Mouse (Mus musculus) neural tube, embryonic 15.5 days (tissue): ENCODE measurements at regions not wholly inside any gene's neighbourhood (a gene's known extent, or its start where the extent isn't known, plus 50 kb on each side); places are given as distances from the start of the nearest gene placed in this dataset.

Source experiments
- ATAC-seq: fragments of 200-750 bp; cut with Nextera tagmentation; 2 replicates; pipeline ENCODE4 v1.8.0; 2017; ENCODE audit warnings: mild to moderate bottlenecking, moderate TSS enrichment, moderate library complexity; ENCODE audit not compliant: low FRiP score
- H3K27ac ChIP-seq: fragments of 300-500 bp; sonication (generic); replicated peaks from 2 replicates; pipeline ENCODE4 v1.5.1; 2015; ENCODE audit warnings: mild to moderate bottlenecking, inconsistent platforms
- H3K27me3 ChIP-seq: fragments of 300-500 bp; sonication (generic); replicated peaks from 2 replicates; pipeline ENCODE4 v1.6.1; 2015; ENCODE audit warnings: inconsistent platforms
- H3K36me3 ChIP-seq: fragments of 300-500 bp; sonication (generic); 2 replicates; pipeline ENCODE4 v1.6.1; 2015; ENCODE audit warnings: inconsistent platforms
- H3K4me1 ChIP-seq: fragments of 300-500 bp; sonication (generic); 2 replicates; pipeline ENCODE4 v1.6.1; 2015; ENCODE audit warnings: inconsistent platforms
- H3K4me2 ChIP-seq: fragments of 300-500 bp; sonication (generic); 2 replicates; pipeline ENCODE4 v1.6.1; 2015; ENCODE audit warnings: inconsistent platforms, mild to moderate bottlenecking, moderate library complexity
- H3K4me3 ChIP-seq: fragments of 300-500 bp; sonication (generic); replicated peaks from 2 replicates; pipeline ENCODE4 v1.5.1; 2015; ENCODE audit warnings: mild to moderate bottlenecking, inconsistent platforms
- H3K9ac ChIP-seq: fragments of 300-500 bp; sonication (generic); replicated peaks from 2 replicates; pipeline ENCODE4 v1.6.1; 2015; ENCODE audit warnings: mild to moderate bottlenecking, inconsistent platforms
- H3K9me3 ChIP-seq: fragments of 300-500 bp; sonication (generic); replicated peaks from 2 replicates; pipeline ENCODE4 v1.6.1; 2016; ENCODE audit warnings: inconsistent platforms
- WGBS: fragments of 180-500 bp; shearing (Covaris S2); methylation state at CpG from one replicate; pipeline ENCODE4 v1.1.7; 2015; ENCODE audit warnings: mixed read lengths; 5-methylcytosine and 5-hydroxymethylcytosine counted together

GRCm38 (mm10) chr9:59189141-59189540 lies 102.2 kb upstream of the Adpgk start:
- 15% methylated on average over 9 of the region's 9 CpGs for WGBS
- peaks cover 19% of the 10 kb centered on the region for H3K4me1 ChIP-seq

GRCm38 (mm10) chr9:59188411-59188810 lies 102.9 kb upstream of the Adpgk start:
- Histone ChIP-seq H3K27ac (no peak overlapping the region), H3K4me3 (no peak overlapping the region)
- no peak for ATAC-seq

More at GRCm38 (mm10) chr9:59189141-59189540, 102.2 kb upstream of the Adpgk start:
- peak; percentile 84 for ATAC-seq
- no peaks in the 10 kb centered on the region for H3K9me3 ChIP-seq
- no peak overlapping the region for H3K9ac ChIP-seq
- H3K4me2 ChIP-seq, result peak overlapping the region; percentile 19
- H3K36me3 ChIP-seq, result no peaks in the 10 kb centered on the region
- H3K27ac ChIP-seq, result peak overlapping the region; percentile 65
- H3K27me3 ChIP-seq, result no peaks in the 10 kb centered on the region
- H3K4me3 ChIP-seq, result no peak overlapping the region

GRCm38 (mm10) chr9:59186326-59186725 lies 105.0 kb upstream of the Adpgk start:
- no peak for ATAC-seq
- no peaks in the 10 kb centered on the region for H3K27me3 ChIP-seq
- peaks cover 19% of the 10 kb centered on the region for H3K4me1 ChIP-seq
- no peak overlapping the region for H3K4me2 ChIP-seq
- no peak overlapping the region for H3K4me3 ChIP-seq
- no peak overlapping the region for H3K27ac ChIP-seq
- no peaks in the 10 kb centered on the region for H3K36me3 ChIP-seq
- H3K9ac ChIP-seq, result no peak overlapping the region
- H3K9me3 ChIP-seq, result no peaks in the 10 kb centered on the region
- WGBS, result 73% methylated on average over 4 of the region's 4 CpGs

More at GRCm38 (mm10) chr9:59188411-59188810, 102.9 kb upstream of the Adpgk start:
- no peaks in the 10 kb centered on the region for H3K36me3 ChIP-seq
- H3K4me1 ChIP-seq, result peaks cover 19% of the 10 kb centered on the region
- H3K27me3 ChIP-seq, result no peaks in the 10 kb centered on the region
- no peak overlapping the region for H3K4me2 ChIP-seq
- no peak overlapping the region for H3K9ac ChIP-seq
- no peaks in the 10 kb centered on the region for H3K9me3 ChIP-seq
- WGBS, result 21% methylated on average over 4 of the region's 4 CpGs

- H3K4me1 ChIP-seq, result peaks cover 11% of the 10 kb centered on the region
- 79% methylated on average over 3 of the region's 3 CpGs for WGBS
- ATAC-seq, result no peak
- H3K27ac ChIP-seq, result no peak overlapping the region
- no peaks in the 10 kb centered on the region for H3K36me3 ChIP-seq
- no peaks in the 10 kb centered on the region for H3K9me3 ChIP-seq
- H3K9ac ChIP-seq, result no peak overlapping the region
- H3K4me3 ChIP-seq, result no peak overlapping the region
- H3K4me2 ChIP-seq, result no peak overlapping the region
- H3K27me3 ChIP-seq, result no peaks in the 10 kb centered on the region
Measured at GRCm38 (mm10) chr9:59184089-59184488, 107.3 kb upstream of the Adpgk start.

GRCm38 (mm10) chr9:59182906-59183305 lies 108.5 kb upstream of the Adpgk start:
- Histone ChIP-seq H3K4me2 (no peak overlapping the region), H3K9ac (no peak overlapping the region), H3K4me1 (peaks cover 2% of the 10 kb centered on the region), H3K27me3 (no peaks in the 10 kb centered on the region), H3K4me3 (no peak overlapping the region), H3K36me3 (no peaks in the 10 kb centered on the region), H3K9me3 (no peaks in the 10 kb centered on the region), H3K27ac (no peak overlapping the region)
- ATAC-seq, result no peak
- 85% methylated on average over 6 of the region's 6 CpGs for WGBS

GRCm38 (mm10) chr9:59182490-59182889 lies 108.9 kb upstream of the Adpgk start:
- ATAC-seq, result no peak
- 81% methylated on average over 8 of the region's 8 CpGs for WGBS
- Histone ChIP-seq H3K9me3 (no peaks in the 10 kb centered on the region), H3K9ac (no peak overlapping the region), H3K4me3 (no peak overlapping the region), H3K4me1 (0 out of 2 replicates have a peak, but pooled peaks cover 2% of the 10 kb centered on the region), H3K27ac (no peak overlapping the region), H3K27me3 (no peaks in the 10 kb centered on the region), H3K36me3 (no peaks in the 10 kb centered on the region), H3K4me2 (no peak overlapping the region)

GRCm38 (mm10) chr9:59171576-59171975 lies 119.8 kb upstream of the Adpgk start:
- no peak for ATAC-seq
- H3K36me3 ChIP-seq, result no peaks in the 10 kb centered on the region
- WGBS, result 72% methylated on average over 2 of the region's 2 CpGs
- H3K4me1 ChIP-seq, result no peaks in the 10 kb centered on the region
- H3K9me3 ChIP-seq, result no peaks in the 10 kb centered on the region
- no peak overlapping the region for H3K4me2 ChIP-seq
- no peaks in the 10 kb centered on the region for H3K27me3 ChIP-seq
- no peak overlapping the region for H3K4me3 ChIP-seq
- no peak overlapping the region for H3K9ac ChIP-seq
- H3K27ac ChIP-seq, result no peak overlapping the region

GRCm38 (mm10) chr9:59163390-59163976 lies 127.2 kb upstream of the Neo1 start:
- WGBS, result 13% methylated on average over 6 of the region's 6 CpGs
- H3K4me2 ChIP-seq, result no peak overlapping the region
- H3K4me3 ChIP-seq, result no peak overlapping the region
- H3K4me1 ChIP-seq, result peaks cover 13% of the 10 kb centered on the region
- H3K27me3 ChIP-seq, result no peaks in the 10 kb centered on the region
- no peak overlapping the region for H3K9ac ChIP-seq
- H3K27ac ChIP-seq, result peak overlapping the region; percentile 67
- no peaks in the 10 kb centered on the region for H3K9me3 ChIP-seq
- peak; percentile 88 for ATAC-seq
- no peaks in the 10 kb centered on the region for H3K36me3 ChIP-seq

- Histone ChIP-seq H3K9me3 (no peaks in the 10 kb centered on the region), H3K4me3 (no peak overlapping the region), H3K27me3 (no peaks in the 10 kb centered on the region), H3K4me2 (no peak overlapping the region), H3K4me1 (peaks cover 13% of the 10 kb centered on the region), H3K27ac (peak overlapping the region; percentile 48), H3K9ac (no peak overlapping the region), H3K36me3 (no peaks in the 10 kb centered on the region)
- 8% methylated on average over 4 of the region's 4 CpGs for WGBS
- peak; percentile 83 for ATAC-seq
Measured at GRCm38 (mm10) chr9:59162954-59163353, 126.7 kb upstream of the Neo1 start.

GRCm38 (mm10) chr9:59157663-59158062 lies 121.4 kb upstream of the Neo1 start:
- no peak overlapping the region for H3K9ac ChIP-seq
- H3K27me3 ChIP-seq, result 0 out of 2 replicates have a peak, but pooled peaks cover 2% of the 10 kb centered on the region
- H3K27ac ChIP-seq, result no peak overlapping the region
- peaks cover 2% of the 10 kb centered on the region; the same call in 1 of the 2 replicates for H3K4me1 ChIP-seq
- H3K4me3 ChIP-seq, result no peak overlapping the region
- no peak for ATAC-seq
- H3K36me3 ChIP-seq, result no peaks in the 10 kb centered on the region
- no peak overlapping the region for H3K4me2 ChIP-seq
- 83% methylated on average over 5 of the region's 5 CpGs for WGBS
- no peaks in the 10 kb centered on the region for H3K9me3 ChIP-seq

- no peaks in the 10 kb centered on the region for H3K4me1 ChIP-seq
- no peaks in the 10 kb centered on the region for H3K36me3 ChIP-seq
- 75% methylated on average over 3 of the region's 3 CpGs for WGBS
- H3K4me3 ChIP-seq, result no peak overlapping the region
- no peak for ATAC-seq
- no peak overlapping the region for H3K27ac ChIP-seq
- H3K9me3 ChIP-seq, result no peaks in the 10 kb centered on the region
- no peak overlapping the region for H3K4me2 ChIP-seq
- H3K27me3 ChIP-seq, result 0 out of 2 replicates have a peak, but pooled peaks cover 2% of the 10 kb centered on the region
- H3K9ac ChIP-seq, result no peak overlapping the region
Measured at GRCm38 (mm10) chr9:59153945-59154344, 117.7 kb upstream of the Neo1 start.

GRCm38 (mm10) chr9:59153126-59153525 lies 116.9 kb upstream of the Neo1 start:
- Histone ChIP-seq H3K27ac (no peak overlapping the region), H3K4me3 (no peak overlapping the region), H3K27me3 (0 out of 2 replicates have a peak, but pooled peaks cover 2% of the 10 kb centered on the region), H3K36me3 (no peaks in the 10 kb centered on the region), H3K4me2 (no peak overlapping the region), H3K9me3 (no peaks in the 10 kb centered on the region), H3K4me1 (no peaks in the 10 kb centered on the region), H3K9ac (no peak overlapping the region)
- 31% methylated on average over 5 of the region's 5 CpGs for WGBS
- ATAC-seq, result no peak
